Mouse (Mus musculus): ENCODE measurements around the gene Cda.

- TF ChIP-seq CTCF (IDR thresholded peaks at IDR 0.05; ENCODE audit: extremely low read depth, insufficient read depth, insufficient read length, insufficient replicate concordance) (no peak), POLR2A (IDR thresholded peaks at IDR 0.05; ENCODE audit: low read depth, low read length) (no peak)
Observed at GRCm38 (mm10) chr4:138407479-138408194, 39.8 kb upstream of the Cda start.
